Mouse (Mus musculus): ENCODE data around the gene Pknox1. TPM values are rescaled to one million over a fixed set of nuclear protein-coding genes. Genes with fewer than 3 reads are reported as not detected.

Pknox1 gene
- polyA plus RNA-seq, 1 experiment = 52.9 TPM

- Histone ChIP-seq H3K9me3 (replicated peaks; ENCODE audit: control insufficient read depth, insufficient read depth, low read length, poor library complexity, severe bottlenecking) (no peaks in the 10 kb centered on the region), H3K4me1 (ENCODE audit: control insufficient read depth, insufficient read depth, low read length) (peaks cover 19% of the 10 kb centered on the region), H3K4me3 (ENCODE audit: low read depth, low read length) (no peak overlapping the region), H3K36me3 (ENCODE audit: control insufficient read depth, insufficient read depth, low read length, poor library complexity, severe bottlenecking) (no peaks in the 10 kb centered on the region), H3K27ac (ENCODE audit: insufficient read depth, low read length) (peak overlapping the region; percentile 87), H3K9ac (ENCODE audit: low read depth, poor library complexity, severe bottlenecking) (no peak overlapping the region), H3K27me3 (ENCODE audit: control insufficient read depth, insufficient read depth, low read length, poor library complexity, severe bottlenecking) (no peaks in the 10 kb centered on the region)
- no peak for TF ChIP-seq POLR2A (IDR thresholded peaks at IDR 0.05; ENCODE audit: insufficient read depth, low read length)
- TF ChIP-seq CTCF (IDR thresholded peaks at IDR 0.05; ENCODE audit: low read depth, low read length) = no peak
- TF ChIP-seq EP300 (IDR thresholded peaks at IDR 0.05; ENCODE audit: insufficient read depth, low read depth, low read length) = peak; percentile 61; the same call in 1 of the 2 replicates
Observed at GRCm38 (mm10) chr17:31580344-31580743, 15.8 kb downstream of the Pknox1 start.

GRCm38 (mm10) chr17:31583185-31583584 is 18.7 kb downstream of the Pknox1 start:
- H3K9me3 ChIP-seq (replicated peaks; ENCODE audit: control insufficient read depth, insufficient read depth, low read length, poor library complexity, severe bottlenecking) = no peaks in the 10 kb centered on the region
- no peak overlapping the region for H3K27ac ChIP-seq (ENCODE audit: insufficient read depth, low read length)
- H3K4me1 ChIP-seq (ENCODE audit: control insufficient read depth, insufficient read depth, low read length) = peaks cover 24% of the 10 kb centered on the region
- no peaks in the 10 kb centered on the region for H3K27me3 ChIP-seq (ENCODE audit: control insufficient read depth, insufficient read depth, low read length, poor library complexity, severe bottlenecking)
- H3K36me3 ChIP-seq (ENCODE audit: control insufficient read depth, insufficient read depth, low read length, poor library complexity, severe bottlenecking) = no peaks in the 10 kb centered on the region
- no peak overlapping the region for H3K9ac ChIP-seq (ENCODE audit: low read depth, poor library complexity, severe bottlenecking)
- no peak overlapping the region for H3K4me3 ChIP-seq (ENCODE audit: low read depth, low read length)
- TF ChIP-seq CTCF (IDR thresholded peaks at IDR 0.05; ENCODE audit: low read depth, low read length) (no peak), POLR2A (IDR thresholded peaks at IDR 0.05; ENCODE audit: insufficient read depth, low read length) (no peak), EP300 (IDR thresholded peaks at IDR 0.05; ENCODE audit: insufficient read depth, low read depth, low read length) (no peak)

- H3K27ac ChIP-seq (ENCODE audit: insufficient read depth, low read length) = 0 out of 2 replicates have a peak overlapping the region, but pooled peaks have one; percentile 15
- no peak overlapping the region for H3K4me3 ChIP-seq (ENCODE audit: low read depth, low read length)
- no peak overlapping the region for H3K9ac ChIP-seq (ENCODE audit: low read depth, poor library complexity, severe bottlenecking)
- no peaks in the 10 kb centered on the region for H3K27me3 ChIP-seq (ENCODE audit: control insufficient read depth, insufficient read depth, low read length, poor library complexity, severe bottlenecking)
- H3K4me1 ChIP-seq (ENCODE audit: control insufficient read depth, insufficient read depth, low read length) = peaks cover 26% of the 10 kb centered on the region
- H3K9me3 ChIP-seq (replicated peaks; ENCODE audit: control insufficient read depth, insufficient read depth, low read length, poor library complexity, severe bottlenecking) = no peaks in the 10 kb centered on the region
- TF ChIP-seq EP300 (IDR thresholded peaks at IDR 0.05; ENCODE audit: insufficient read depth, low read depth, low read length) (no peak), POLR2A (IDR thresholded peaks at IDR 0.05; ENCODE audit: insufficient read depth, low read length) (no peak), CTCF (IDR thresholded peaks at IDR 0.05; ENCODE audit: low read depth, low read length) (no peak)
- H3K36me3 ChIP-seq (ENCODE audit: control insufficient read depth, insufficient read depth, low read length, poor library complexity, severe bottlenecking) = no peaks in the 10 kb centered on the region
Observed at GRCm38 (mm10) chr17:31583781-31584180, 19.2 kb downstream of the Pknox1 start.

- peak overlapping the region; percentile 76 for H3K27ac ChIP-seq (ENCODE audit: insufficient read depth, low read length)
- H3K27me3 ChIP-seq (ENCODE audit: control insufficient read depth, insufficient read depth, low read length, poor library complexity, severe bottlenecking) = no peaks in the 10 kb centered on the region
- H3K9ac ChIP-seq (ENCODE audit: low read depth, poor library complexity, severe bottlenecking) = no peak overlapping the region
- no peak overlapping the region for H3K4me3 ChIP-seq (ENCODE audit: low read depth, low read length)
- peaks cover 19% of the 10 kb centered on the region for H3K4me1 ChIP-seq (ENCODE audit: control insufficient read depth, insufficient read depth, low read length)
- H3K36me3 ChIP-seq (ENCODE audit: control insufficient read depth, insufficient read depth, low read length, poor library complexity, severe bottlenecking) = peaks cover 4% of the 10 kb centered on the region; the same call in 1 of the 2 replicates
- no peaks in the 10 kb centered on the region for H3K9me3 ChIP-seq (replicated peaks; ENCODE audit: control insufficient read depth, insufficient read depth, low read length, poor library complexity, severe bottlenecking)
- TF ChIP-seq EP300 (IDR thresholded peaks at IDR 0.05; ENCODE audit: insufficient read depth, low read depth, low read length) (no peak), POLR2A (IDR thresholded peaks at IDR 0.05; ENCODE audit: insufficient read depth, low read length) (no peak), CTCF (IDR thresholded peaks at IDR 0.05; ENCODE audit: low read depth, low read length) (no peak)
Observed at GRCm38 (mm10) chr17:31588115-31588514, 23.6 kb downstream of the Pknox1 start.

GRCm38 (mm10) chr17:31588726-31589125 is 24.2 kb downstream of the Pknox1 start:
- H3K36me3 ChIP-seq (ENCODE audit: control insufficient read depth, insufficient read depth, low read length, poor library complexity, severe bottlenecking) = peaks cover 6% of the 10 kb centered on the region; the same call in 1 of the 2 replicates
- TF ChIP-seq EP300 (IDR thresholded peaks at IDR 0.05; ENCODE audit: insufficient read depth, low read depth, low read length) (peak; percentile 86), POLR2A (IDR thresholded peaks at IDR 0.05; ENCODE audit: insufficient read depth, low read length) (no peak), CTCF (IDR thresholded peaks at IDR 0.05; ENCODE audit: low read depth, low read length) (no peak)

GRCm38 (mm10) chr17:31590846-31591245 is 26.3 kb downstream of the Pknox1 start:
- Histone ChIP-seq H3K27me3 (ENCODE audit: control insufficient read depth, insufficient read depth, low read length, poor library complexity, severe bottlenecking) (no peaks in the 10 kb centered on the region), H3K4me3 (ENCODE audit: low read depth, low read length) (no peak overlapping the region), H3K9ac (ENCODE audit: low read depth, poor library complexity, severe bottlenecking) (no peak overlapping the region), H3K9me3 (replicated peaks; ENCODE audit: control insufficient read depth, insufficient read depth, low read length, poor library complexity, severe bottlenecking) (no peaks in the 10 kb centered on the region), H3K4me1 (ENCODE audit: control insufficient read depth, insufficient read depth, low read length) (peaks cover 15% of the 10 kb centered on the region), H3K36me3 (ENCODE audit: control insufficient read depth, insufficient read depth, low read length, poor library complexity, severe bottlenecking) (peaks cover 13% of the 10 kb centered on the region; the same call in 1 of the 2 replicates), H3K27ac (ENCODE audit: insufficient read depth, low read length) (peak overlapping the region; percentile 62)
- no peak for TF ChIP-seq CTCF (IDR thresholded peaks at IDR 0.05; ENCODE audit: low read depth, low read length)
- no peak for TF ChIP-seq POLR2A (IDR thresholded peaks at IDR 0.05; ENCODE audit: insufficient read depth, low read length)
- TF ChIP-seq EP300 (IDR thresholded peaks at IDR 0.05; ENCODE audit: insufficient read depth, low read depth, low read length) = peak; percentile 86

More at GRCm38 (mm10) chr17:31588726-31589125, 24.2 kb downstream of the Pknox1 start:
- Histone ChIP-seq H3K27ac (ENCODE audit: insufficient read depth, low read length) (peak overlapping the region; percentile 76; the same call in 1 of the 2 replicates), H3K4me3 (ENCODE audit: low read depth, low read length) (no peak overlapping the region), H3K9ac (ENCODE audit: low read depth, poor library complexity, severe bottlenecking) (no peak overlapping the region), H3K27me3 (ENCODE audit: control insufficient read depth, insufficient read depth, low read length, poor library complexity, severe bottlenecking) (no peaks in the 10 kb centered on the region), H3K9me3 (replicated peaks; ENCODE audit: control insufficient read depth, insufficient read depth, low read length, poor library complexity, severe bottlenecking) (no peaks in the 10 kb centered on the region), H3K4me1 (ENCODE audit: control insufficient read depth, insufficient read depth, low read length) (peaks cover 19% of the 10 kb centered on the region)
